Mouse (Mus musculus): ENCODE results near the gene Pianp. TPM values are rescaled to one million over a fixed set of nuclear protein-coding genes. Genes with fewer than 3 reads are reported as not detected.
"Not testable (repeated sequence)": the region's sequence is repeated elsewhere in the genome, so short reads cannot be mapped to it uniquely, and the experiment has no call there.

Pianp gene
- polyA plus RNA-seq, 1 experiment, result 7.7 TPM

GRCm38 (mm10) chr6:125003706-125004105 is 7.2 kb downstream of the Pianp start:
- no peak overlapping the region for H3K4me3 ChIP-seq (replicated peaks)

DNA sequence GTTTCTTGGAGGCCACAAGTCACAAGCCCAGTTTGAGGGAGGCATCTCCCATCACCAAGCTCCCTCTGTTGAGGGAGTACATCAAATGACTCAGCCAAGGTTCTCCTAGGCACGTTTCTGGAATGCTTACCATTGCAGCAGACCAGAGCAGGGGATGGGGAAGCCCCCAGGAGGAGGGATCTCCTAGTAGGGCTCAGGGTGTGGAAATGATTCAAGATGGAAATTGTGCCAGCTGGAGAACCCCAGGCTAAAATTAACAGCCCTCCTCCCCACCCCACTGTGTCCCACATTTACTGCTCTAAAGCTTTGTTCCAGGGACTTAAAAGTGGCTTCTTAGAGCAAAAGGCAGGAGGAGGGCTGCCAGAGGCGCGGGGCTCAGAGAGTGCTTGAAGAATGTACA is 8.6 kb downstream of the Pianp start:
- peaks cover 41% of the 10 kb centered on the region for H3K27me3 ChIP-seq (replicated peaks)
- no peaks in the 10 kb centered on the region for H3K36me3 ChIP-seq (replicated peaks; ENCODE audit: low read length)

More at GRCm38 (mm10) chr6:125003706-125004105, 7.2 kb downstream of the Pianp start:
- H3K27me3 ChIP-seq (replicated peaks), result peaks cover 53% of the 10 kb centered on the region
- H3K4me1 ChIP-seq, result peaks cover 51% of the 10 kb centered on the region
- H3K9me3 ChIP-seq, result no peaks in the 10 kb centered on the region
- no peaks in the 10 kb centered on the region for H3K36me3 ChIP-seq (replicated peaks; ENCODE audit: low read length)
- TF ChIP-seq FLI1 (IDR thresholded peaks at IDR 0.05; ENCODE audit: low read length) (no peak), GATA1 (IDR thresholded peaks at IDR 0.05; ENCODE audit: borderline replicate concordance, low read length) (no peak)

DNA sequence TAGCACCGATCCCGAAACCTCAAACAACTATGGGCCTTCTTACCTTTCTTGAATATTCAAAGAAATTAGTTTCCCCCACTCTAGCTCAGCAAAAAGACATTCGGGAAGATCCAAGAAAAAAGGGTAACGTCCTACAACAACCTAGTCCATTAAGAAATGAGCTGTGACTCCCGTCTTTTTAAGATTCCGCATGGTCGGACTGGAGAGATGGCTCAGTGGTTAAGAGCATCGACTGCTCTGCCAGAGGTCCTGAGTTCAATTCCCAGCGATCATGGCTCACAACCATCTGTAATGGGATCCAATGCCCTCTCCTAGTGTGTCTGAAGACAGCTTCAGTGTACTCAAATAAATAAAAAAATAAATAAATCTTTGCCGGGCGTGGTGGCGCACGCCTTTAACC is 11.6 kb downstream of the Pianp start:
- Histone ChIP-seq H3K9me3 (no peaks in the 10 kb centered on the region), H3K4me3 (replicated peaks) (peak overlapping the region; percentile 96), H3K36me3 (replicated peaks; ENCODE audit: low read length) (peaks cover 27% of the 10 kb centered on the region), H3K27me3 (replicated peaks) (peaks cover 13% of the 10 kb centered on the region), H3K4me1 (peaks cover 61% of the 10 kb centered on the region)
- no peak for TF ChIP-seq FLI1 (IDR thresholded peaks at IDR 0.05; ENCODE audit: low read length)
- TF ChIP-seq GATA1 (IDR thresholded peaks at IDR 0.05; ENCODE audit: borderline replicate concordance, low read length), result no peak

More for the DNA sequence above, 8.6 kb downstream of the Pianp start:
- Histone ChIP-seq H3K4me3 (replicated peaks) (no peak overlapping the region), H3K9me3 (no peaks in the 10 kb centered on the region), H3K4me1 (peaks cover 45% of the 10 kb centered on the region)
- TF ChIP-seq GATA1 (IDR thresholded peaks at IDR 0.05; ENCODE audit: borderline replicate concordance, low read length) (no peak), FLI1 (IDR thresholded peaks at IDR 0.05; ENCODE audit: low read length) (no peak)

DNA sequence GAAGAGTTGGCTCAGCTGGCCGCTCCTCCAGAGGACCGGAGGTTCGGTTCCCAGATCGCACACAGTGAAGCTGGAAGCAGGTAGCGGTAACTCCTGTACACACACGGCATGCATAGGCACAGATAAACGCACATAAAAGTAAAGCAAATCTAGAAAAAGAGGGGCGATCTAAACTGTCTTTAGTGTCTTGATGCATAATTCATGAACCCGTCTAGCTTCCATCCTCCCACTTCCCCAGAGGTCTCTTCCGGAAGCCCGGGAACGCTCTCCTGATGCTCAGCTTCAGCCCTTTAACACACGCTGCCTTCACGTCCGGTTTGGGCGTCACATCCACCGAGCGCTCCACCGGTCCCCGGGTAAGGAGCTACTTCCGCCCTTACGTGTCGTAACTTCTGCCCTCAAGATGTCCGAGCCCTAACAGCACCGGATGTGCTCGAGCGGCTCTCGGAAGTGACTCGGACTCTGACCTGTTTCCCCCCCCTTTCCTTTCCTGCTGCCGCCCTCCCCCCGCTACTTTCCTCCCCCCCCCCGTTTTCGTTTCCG is 12.2 kb downstream of the Pianp start:
- Histone ChIP-seq H3K4me3 (replicated peaks) (peak overlapping the region; percentile 96), H3K4me1 (peaks cover 62% of the 10 kb centered on the region), H3K36me3 (replicated peaks; ENCODE audit: low read length) (peaks cover 31% of the 10 kb centered on the region), H3K9me3 (no peaks in the 10 kb centered on the region), H3K27me3 (replicated peaks) (peaks cover 7% of the 10 kb centered on the region)
- TF ChIP-seq GATA1 (IDR thresholded peaks at IDR 0.05; ENCODE audit: borderline replicate concordance, low read length) (no peak), FLI1 (IDR thresholded peaks at IDR 0.05; ENCODE audit: low read length) (peak; percentile 87)

DNA sequence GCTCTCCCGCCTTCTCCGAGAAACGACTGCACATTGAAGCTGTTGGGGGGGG is 12.5 kb downstream of the Pianp start, which contains the start of gene Zfp384:
Zfp384 (plus strand) TSS at position 17 of the 52 bp plus-strand sequence.
- no peaks in the 10 kb centered on the region for H3K9me3 ChIP-seq
- H3K4me1 ChIP-seq, result peaks cover 65% of the 10 kb centered on the region
- peaks cover 34% of the 10 kb centered on the region for H3K36me3 ChIP-seq (replicated peaks; ENCODE audit: low read length)
- peaks cover 4% of the 10 kb centered on the region for H3K27me3 ChIP-seq (replicated peaks)
- H3K4me3 ChIP-seq (replicated peaks), result peak within 1 kb of the TSS; percentile 96
- no peak for TF ChIP-seq GATA1 (IDR thresholded peaks at IDR 0.05; ENCODE audit: borderline replicate concordance, low read length)

GRCm38 (mm10) chr6:125009181-125010073 is 12.9 kb downstream of the Pianp start:
- no peak for TF ChIP-seq FLI1 (IDR thresholded peaks at IDR 0.05; ENCODE audit: low read length)
- no peak for TF ChIP-seq GATA1 (IDR thresholded peaks at IDR 0.05; ENCODE audit: borderline replicate concordance, low read length)
- Histone ChIP-seq H3K27me3 (replicated peaks) (peaks cover under 1% of the 10 kb centered on the region), H3K9me3 (no peaks in the 10 kb centered on the region), H3K4me1 (peaks cover 66% of the 10 kb centered on the region), H3K4me3 (replicated peaks) (peak overlapping the region; percentile 96), H3K36me3 (replicated peaks; ENCODE audit: low read length) (peaks cover 39% of the 10 kb centered on the region)

- no peaks in the 10 kb centered on the region for H3K27me3 ChIP-seq (replicated peaks)
- no peaks in the 10 kb centered on the region for H3K9me3 ChIP-seq
- no peak for TF ChIP-seq GATA1 (IDR thresholded peaks at IDR 0.05; ENCODE audit: borderline replicate concordance, low read length)
- TF ChIP-seq FLI1 (IDR thresholded peaks at IDR 0.05; ENCODE audit: low read length), result no peak
- peaks cover 34% of the 10 kb centered on the region for H3K4me1 ChIP-seq
- peaks cover 94% of the 10 kb centered on the region for H3K36me3 ChIP-seq (replicated peaks; ENCODE audit: low read length)
- no peak overlapping the region for H3K4me3 ChIP-seq (replicated peaks)
These were observed 21.2 kb downstream of the Pianp start for GRCm38 (mm10) chr6:125017682-125018081.

GRCm38 (mm10) chr6:125030532-125030931 is 34.0 kb downstream of the Pianp start:
- not testable (repeated sequence) for H3K4me1 ChIP-seq; H3K27me3 ChIP-seq (replicated peaks); H3K9me3 ChIP-seq; H3K4me3 ChIP-seq (replicated peaks)
- peaks cover 96% of the 10 kb centered on the region for H3K36me3 ChIP-seq (replicated peaks; ENCODE audit: low read length)

DNA sequence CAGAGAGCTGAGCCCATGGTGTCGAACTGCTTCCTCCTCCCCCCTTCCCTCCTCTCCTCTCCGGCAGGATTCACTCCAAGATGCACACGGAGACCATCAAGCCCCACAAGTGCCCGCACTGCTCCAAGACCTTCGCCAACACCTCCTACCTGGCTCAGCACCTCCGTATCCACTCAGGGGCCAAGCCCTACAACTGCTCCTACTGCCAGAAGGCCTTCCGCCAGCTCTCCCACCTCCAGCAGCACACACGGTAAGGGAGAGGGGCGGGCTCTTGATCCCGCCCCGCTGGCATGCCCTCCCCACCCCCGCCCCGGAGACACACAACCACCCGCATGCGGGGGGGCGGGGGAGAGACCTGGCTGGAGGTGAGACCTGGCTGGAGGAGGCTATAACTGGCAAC is 35.1 kb downstream of the Pianp start:
- no peak for TF ChIP-seq FLI1 (IDR thresholded peaks at IDR 0.05; ENCODE audit: low read length)
- TF ChIP-seq GATA1 (IDR thresholded peaks at IDR 0.05; ENCODE audit: borderline replicate concordance, low read length), result no peak
- Histone ChIP-seq H3K27me3 (replicated peaks) (no peaks in the 10 kb centered on the region), H3K9me3 (no peaks in the 10 kb centered on the region), H3K4me1 (no peaks in the 10 kb centered on the region; the same call in 1 of the 2 replicates), H3K36me3 (replicated peaks; ENCODE audit: low read length) (peaks cover 96% of the 10 kb centered on the region), H3K4me3 (replicated peaks) (no peak overlapping the region)

DNA sequence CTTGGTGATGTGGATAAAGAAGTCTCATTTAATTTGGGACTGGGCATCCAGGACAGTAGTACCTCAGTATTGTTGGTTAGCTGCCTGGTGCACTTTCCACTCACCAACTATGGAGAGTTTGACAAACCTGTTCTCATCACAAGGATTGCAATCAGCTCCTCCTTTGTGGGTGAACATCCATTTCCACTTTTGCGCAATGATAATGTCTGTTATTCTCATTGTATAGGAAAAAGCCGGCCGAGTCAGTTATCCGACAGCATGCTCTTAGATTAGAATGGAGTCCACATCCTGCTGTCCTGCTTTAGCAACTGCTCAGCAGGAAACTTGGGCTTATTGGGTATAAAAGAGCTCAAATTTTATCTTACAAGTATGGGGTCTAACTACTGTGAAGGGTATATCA is 42.2 kb downstream of the Pianp start:
- no peaks in the 10 kb centered on the region for H3K9me3 ChIP-seq
- peak overlapping the region; percentile 95 for H3K4me3 ChIP-seq (replicated peaks)
- peaks cover 56% of the 10 kb centered on the region for H3K36me3 ChIP-seq (replicated peaks; ENCODE audit: low read length)
- no peaks in the 10 kb centered on the region for H3K27me3 ChIP-seq (replicated peaks)
- H3K4me1 ChIP-seq, result peaks cover 37% of the 10 kb centered on the region
- TF ChIP-seq GATA1 (IDR thresholded peaks at IDR 0.05; ENCODE audit: borderline replicate concordance, low read length) (no peak), FLI1 (IDR thresholded peaks at IDR 0.05; ENCODE audit: low read length) (no peak)
